Mouse (Mus musculus) kidney, adult 2 months (tissue): Measurements from ENCODE around the gene Cog4.

Source experiments
- CTCF ChIP-seq: fragments of 200-500 bp; conservative IDR thresholded peaks from 2 replicates; pipeline ENCODE4 v1.5.1; 2011; ENCODE audit warnings: low read depth, mild to moderate bottlenecking, control low read depth, low read length, moderate library complexity, mixed read lengths; ENCODE audit not compliant: insufficient read depth, insufficient read length
- POLR2A ChIP-seq: fragments of 200-500 bp; IDR thresholded peaks from one replicate; pipeline ENCODE4 v1.6.1; 2011; ENCODE audit warnings: low read depth, low read length, control low read depth

- TF ChIP-seq CTCF (no peak), POLR2A (no peak)
Observed at GRCm38 (mm10) chr8:110813081-110813812, 33.2 kb upstream of the Cog4 start.
